Mouse (Mus musculus): ENCODE measurements at regions not wholly inside any gene's neighbourhood (a gene's known extent, or its start where the extent isn't known, plus 50 kb on each side); places are given as distances from the start of the nearest gene placed in this dataset.

GRCm38 (mm10) chr2:147455932-147456331 lies 94.2 kb downstream of the Pax1 start:
- DNase-seq (ENCODE audit: low spot score): no peak

GRCm38 (mm10) chr2:147454362-147455257 lies 92.9 kb downstream of the Pax1 start:
- DNase-seq (ENCODE audit: low spot score): no peak
